Mouse (Mus musculus) forebrain, embryonic 12.5 days (tissue): ENCODE results near the gene Anapc13. TPM values are rescaled to one million over a fixed set of nuclear protein-coding genes. Genes with fewer than 3 reads are reported as not detected.

Experiments
- ATAC-seq: fragments of 200-750 bp; cut with Nextera tagmentation; 2 replicates; pipeline ENCODE4 v1.8.0; 2017; ENCODE audit warnings: moderate TSS enrichment; ENCODE audit not compliant: low FRiP score
- H3K27ac ChIP-seq: fragments of 300-500 bp; sonication (generic); 2 replicates; pipeline ENCODE4 v1.5.1; 2016; ENCODE audit warnings: mild to moderate bottlenecking
- H3K27me3 ChIP-seq: fragments of 300-500 bp; sonication (generic); 2 replicates; pipeline ENCODE4 v1.6.1; 2016; ENCODE audit warnings: mild to moderate bottlenecking
- H3K36me3 ChIP-seq: fragments of 300-500 bp; sonication (generic); replicated peaks from 2 replicates; pipeline ENCODE4 v1.6.1; 2016; ENCODE audit warnings: mild to moderate bottlenecking
- H3K4me1 ChIP-seq: fragments of 300-500 bp; sonication (generic); 2 replicates; pipeline ENCODE4 v1.6.1; 2016
- H3K4me2 ChIP-seq: fragments of 300-500 bp; sonication (generic); 2 replicates; pipeline ENCODE4 v1.6.1; 2016; ENCODE audit warnings: mild to moderate bottlenecking, moderate library complexity
- H3K4me3 ChIP-seq: fragments of 300-500 bp; sonication (generic); replicated peaks from 2 replicates; pipeline ENCODE4 v1.5.1; 2016; ENCODE audit warnings: mild to moderate bottlenecking
- H3K9ac ChIP-seq: fragments of 300-500 bp; sonication (generic); 2 replicates; pipeline ENCODE4 v1.6.1; 2016; ENCODE audit warnings: mild to moderate bottlenecking
- H3K9me3 ChIP-seq: fragments of 300-500 bp; sonication (generic); 2 replicates; pipeline ENCODE4 v1.6.1; 2016
- WGBS: fragments of 180-500 bp; shearing (Covaris S2); methylation state at CpG from one replicate; pipeline ENCODE4 v1.1.7; 2016; 5-methylcytosine and 5-hydroxymethylcytosine counted together
- polyA plus RNA-seq: library from polyadenylated mRNA; unstranded; fragments of >200 nt; fragmentation: Nextera tagmentation; extraction: Ambion mirVana; gene quantifications from 2 replicates; pipeline ENCODE4 v1.2.1, GENCODE M21; 2016

The Anapc13 gene
- 183 and 199 TPM in 2 replicates for polyA plus RNA-seq

DNA sequence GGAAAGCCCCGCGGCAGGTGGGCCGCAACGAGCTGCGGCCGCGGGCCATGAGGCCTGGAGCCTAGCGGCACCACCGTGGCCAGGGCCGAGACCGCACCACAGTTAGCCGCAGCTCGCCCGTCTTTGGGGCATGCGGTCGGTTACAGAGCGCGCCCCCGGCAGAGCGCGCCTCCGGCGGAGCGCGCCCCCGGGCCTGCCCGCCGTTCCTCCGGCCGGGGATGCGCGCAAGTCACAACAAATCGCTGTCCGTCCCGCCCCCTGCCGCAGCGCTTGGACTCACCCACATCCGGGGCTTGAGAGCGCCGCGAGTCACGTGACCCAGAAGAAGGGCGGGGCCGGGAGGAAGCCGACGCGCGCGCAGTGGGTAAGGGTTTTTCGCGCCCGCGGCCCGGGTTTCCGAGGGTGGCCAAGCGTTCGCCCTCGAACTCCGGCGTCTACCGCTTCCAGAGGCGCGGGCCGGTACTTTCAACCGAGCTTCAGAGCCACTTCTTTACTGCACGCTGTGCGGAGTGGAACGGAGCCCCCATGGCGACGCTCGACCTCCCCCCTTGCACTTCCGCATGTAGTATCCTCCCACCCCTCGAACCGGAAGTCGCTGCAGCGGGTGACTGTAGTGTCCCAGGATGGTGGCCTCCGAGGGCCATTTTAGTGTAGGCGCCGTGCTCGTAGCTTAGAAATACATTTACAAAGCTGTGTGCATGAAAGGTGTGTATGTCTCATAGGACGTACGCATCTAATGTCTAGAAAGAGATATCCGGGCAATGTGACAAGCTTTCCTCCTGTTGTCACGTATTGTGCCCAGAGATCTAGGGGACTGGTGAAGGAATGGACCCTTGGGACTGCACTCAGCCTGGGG is at the start of gene Anapc13, which contains the start of gene Cep63:
Anapc13 (plus strand) TSS at position 314 of the 856 bp plus-strand sequence.
Cep63 (minus strand) TSS at position 552 of the 856 bp plus-strand sequence.
- no peaks in the 10 kb centered on the region for H3K9me3 ChIP-seq
- no peaks in the 10 kb centered on the region for H3K27me3 ChIP-seq
- H3K4me2 ChIP-seq, result peak within 1 kb of the TSS; percentile 68
- H3K9ac ChIP-seq, result peak within 1 kb of the TSS; percentile 96
- peaks cover 4% of the 10 kb centered on the region; the same call in 1 of the 2 replicates for H3K36me3 ChIP-seq
- WGBS, result under 1% methylated on average over 84 of the region's 84 CpGs
- peaks cover 17% of the 10 kb centered on the region for H3K4me1 ChIP-seq
- peak; percentile 95 for ATAC-seq
- peak within 1 kb of the TSS; percentile 98 for H3K27ac ChIP-seq
- peak within 1 kb of the TSS; percentile 78 for H3K4me3 ChIP-seq

DNA sequence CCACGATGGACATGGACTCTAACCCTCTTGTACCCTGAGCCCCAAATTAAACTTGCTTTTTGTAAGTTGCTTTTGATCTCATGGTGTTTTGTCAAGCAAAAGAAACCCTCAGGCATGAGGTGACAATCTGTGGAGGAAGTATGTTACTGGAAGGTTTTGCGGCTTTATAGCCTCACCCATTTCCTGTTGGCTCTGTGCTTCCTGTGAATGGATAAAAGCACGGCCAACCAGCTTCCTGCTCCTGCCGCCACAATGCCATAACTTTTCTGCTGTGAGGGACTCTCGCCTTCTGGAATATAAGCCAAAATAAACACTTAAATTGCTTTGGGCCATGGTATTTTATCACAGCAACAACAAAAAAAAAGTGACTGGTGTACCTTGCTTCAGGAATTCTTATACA is 48.6 kb upstream of the Anapc13 start:
- no peak overlapping the region for H3K4me2 ChIP-seq
- no peak overlapping the region for H3K4me3 ChIP-seq
- no peak for ATAC-seq
- H3K36me3 ChIP-seq, result no peaks in the 10 kb centered on the region
- H3K27me3 ChIP-seq, result no peaks in the 10 kb centered on the region
- no peak overlapping the region for H3K9ac ChIP-seq
- peaks cover 12% of the 10 kb centered on the region for H3K4me1 ChIP-seq
- WGBS, result 81% methylated on average over 5 of the region's 5 CpGs
- H3K9me3 ChIP-seq, result no peaks in the 10 kb centered on the region
- no peak overlapping the region for H3K27ac ChIP-seq

DNA sequence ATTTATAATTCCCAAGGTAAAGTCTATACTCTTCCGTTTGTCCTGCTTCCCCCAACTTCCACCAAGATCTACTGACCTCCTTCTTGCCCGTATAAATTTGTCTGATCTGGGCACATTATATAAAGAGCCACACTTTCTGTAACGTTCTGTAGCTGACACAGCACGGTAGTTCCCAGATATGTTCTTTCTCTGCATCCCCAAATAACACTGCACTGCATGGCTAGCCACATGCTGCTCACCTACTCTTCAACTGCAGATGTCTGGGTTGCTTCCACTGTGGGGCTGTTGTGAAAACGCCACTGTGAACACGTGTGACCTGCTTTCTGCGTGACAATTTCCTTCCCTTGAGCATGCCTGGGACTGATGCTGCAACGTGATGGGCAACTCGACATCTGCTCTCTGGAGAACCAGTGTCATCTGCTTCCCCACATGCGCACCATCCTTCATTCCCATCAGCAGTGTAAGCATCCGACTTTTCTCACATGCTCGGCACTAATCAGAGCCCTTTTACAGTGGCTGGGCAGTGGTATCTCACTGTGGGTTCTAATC is 44.1 kb upstream of the Anapc13 start:
- H3K9ac ChIP-seq, result no peak overlapping the region
- no peak overlapping the region for H3K4me3 ChIP-seq
- no peak overlapping the region for H3K4me2 ChIP-seq
- peaks cover 22% of the 10 kb centered on the region for H3K36me3 ChIP-seq
- no peaks in the 10 kb centered on the region for H3K27me3 ChIP-seq
- H3K4me1 ChIP-seq, result no peaks in the 10 kb centered on the region
- WGBS, result 89% methylated on average over 12 of the region's 12 CpGs
- ATAC-seq, result no peak
- no peak overlapping the region for H3K27ac ChIP-seq
- H3K9me3 ChIP-seq, result no peaks in the 10 kb centered on the region

DNA sequence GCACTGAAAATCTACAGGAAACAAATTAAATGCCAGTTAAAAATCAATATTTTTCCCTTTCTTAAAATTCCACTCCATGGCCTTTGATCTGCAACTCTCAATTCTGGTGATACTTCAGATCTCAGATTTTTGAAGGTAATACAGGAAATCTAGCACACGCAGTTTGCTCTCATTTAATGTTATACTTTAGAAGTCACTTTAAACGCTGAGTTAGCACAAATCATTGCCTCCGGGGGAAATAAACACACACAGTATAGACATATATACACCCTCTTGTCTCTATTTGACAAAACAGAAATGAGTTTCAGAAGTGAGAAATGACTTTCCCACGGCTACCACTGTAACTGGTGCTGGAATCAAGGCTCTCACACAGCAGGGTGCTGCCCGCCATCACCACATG is 38.7 kb upstream of the Anapc13 start:
- H3K9me3 ChIP-seq, result no peaks in the 10 kb centered on the region
- no peaks in the 10 kb centered on the region for H3K4me1 ChIP-seq
- H3K4me2 ChIP-seq, result no peak overlapping the region
- H3K4me3 ChIP-seq, result no peak overlapping the region
- no peak overlapping the region for H3K9ac ChIP-seq
- WGBS, result 84% methylated on average over 5 of the region's 5 CpGs
- no peaks in the 10 kb centered on the region for H3K27me3 ChIP-seq
- H3K36me3 ChIP-seq, result peaks cover 27% of the 10 kb centered on the region
- ATAC-seq, result no peak
- no peak overlapping the region for H3K27ac ChIP-seq

DNA sequence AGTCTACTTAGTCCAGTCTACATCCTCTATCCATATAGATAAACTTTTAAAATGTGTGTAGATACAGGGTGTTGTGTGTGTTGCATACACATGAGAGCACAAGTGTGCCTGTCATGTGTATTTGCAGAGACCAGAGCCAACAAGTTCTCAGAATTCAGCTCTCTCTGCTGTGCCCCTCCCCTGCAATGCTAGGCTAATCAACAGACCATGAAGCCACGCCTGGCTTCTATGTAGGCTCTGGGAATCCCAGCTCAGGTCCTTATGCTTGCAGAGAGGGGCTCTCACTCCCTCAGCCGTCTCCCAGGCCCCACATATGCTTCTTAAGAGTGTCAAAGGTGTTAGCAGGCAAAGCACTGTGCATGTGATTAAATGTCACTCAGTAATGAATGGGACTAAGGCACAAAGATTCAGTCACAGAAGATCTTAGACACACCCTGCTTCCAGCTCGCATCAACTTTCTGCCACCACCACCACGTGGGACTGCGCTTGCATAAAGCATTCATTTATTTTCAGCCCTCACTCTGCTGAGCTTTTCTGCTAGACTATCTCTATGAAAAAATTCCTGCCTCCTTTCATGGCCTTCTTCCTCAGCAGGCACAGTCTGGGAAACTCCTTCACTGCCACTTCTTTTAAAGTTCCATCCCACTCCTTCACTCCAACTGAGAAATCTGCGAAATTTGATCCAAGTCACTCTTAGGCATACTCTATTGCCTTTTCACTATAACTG is 31.3 kb upstream of the Anapc13 start:
- Histone ChIP-seq H3K27me3 (no peaks in the 10 kb centered on the region), H3K9me3 (no peaks in the 10 kb centered on the region), H3K4me3 (no peak overlapping the region), H3K27ac (no peak overlapping the region), H3K4me2 (no peak overlapping the region), H3K36me3 (peaks cover 34% of the 10 kb centered on the region), H3K9ac (no peak overlapping the region), H3K4me1 (peaks cover 8% of the 10 kb centered on the region; the same call in 1 of the 2 replicates)
- WGBS, result 48% methylated on average over 6 of the region's 6 CpGs
- no peak for ATAC-seq

DNA sequence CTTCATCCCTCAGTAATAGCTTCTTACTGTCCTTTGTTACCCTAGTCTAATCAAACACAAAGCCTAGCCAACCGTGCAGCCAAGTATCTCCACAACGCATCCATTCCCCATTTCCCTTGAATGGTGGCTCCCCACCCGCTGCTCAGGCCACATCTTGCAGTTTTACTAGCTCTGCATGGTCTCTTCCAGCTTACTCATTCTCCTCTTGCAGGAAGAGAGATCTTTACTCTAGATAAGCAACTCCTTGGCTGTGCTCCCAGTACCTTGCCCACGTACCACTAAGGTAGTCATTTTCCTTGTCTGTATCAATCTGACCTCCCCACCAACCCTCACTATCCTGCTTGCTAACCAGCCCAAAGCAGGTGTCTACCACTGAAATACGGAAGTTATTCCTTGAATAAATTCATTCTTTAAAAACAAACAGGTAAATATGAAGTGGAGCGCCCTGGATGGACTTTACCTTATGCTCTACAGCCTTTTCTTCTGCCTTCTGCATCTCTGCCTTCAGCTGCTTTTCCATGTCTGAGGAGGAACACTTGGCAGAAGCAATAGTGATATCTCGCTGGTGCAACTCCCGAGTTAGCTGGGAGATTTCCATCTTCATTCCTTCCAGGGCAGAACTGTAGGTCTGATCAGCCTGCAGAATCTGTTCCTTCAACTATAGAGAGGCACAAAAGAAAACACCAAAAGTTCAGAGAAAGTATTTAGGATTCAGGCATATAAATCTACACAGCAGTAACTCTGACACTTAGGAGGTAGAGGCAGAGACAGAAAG is 30.2 kb upstream of the Anapc13 start:
- H3K9me3 ChIP-seq, result no peaks in the 10 kb centered on the region
- H3K9ac ChIP-seq, result no peak overlapping the region
- no peak overlapping the region for H3K27ac ChIP-seq
- H3K36me3 ChIP-seq, result peaks cover 37% of the 10 kb centered on the region
- 75% methylated on average over 8 of the region's 8 CpGs for WGBS
- no peak overlapping the region for H3K4me3 ChIP-seq
- no peak for ATAC-seq
- no peak overlapping the region for H3K4me2 ChIP-seq
- H3K27me3 ChIP-seq, result no peaks in the 10 kb centered on the region
- peaks cover 8% of the 10 kb centered on the region; the same call in 1 of the 2 replicates for H3K4me1 ChIP-seq

DNA sequence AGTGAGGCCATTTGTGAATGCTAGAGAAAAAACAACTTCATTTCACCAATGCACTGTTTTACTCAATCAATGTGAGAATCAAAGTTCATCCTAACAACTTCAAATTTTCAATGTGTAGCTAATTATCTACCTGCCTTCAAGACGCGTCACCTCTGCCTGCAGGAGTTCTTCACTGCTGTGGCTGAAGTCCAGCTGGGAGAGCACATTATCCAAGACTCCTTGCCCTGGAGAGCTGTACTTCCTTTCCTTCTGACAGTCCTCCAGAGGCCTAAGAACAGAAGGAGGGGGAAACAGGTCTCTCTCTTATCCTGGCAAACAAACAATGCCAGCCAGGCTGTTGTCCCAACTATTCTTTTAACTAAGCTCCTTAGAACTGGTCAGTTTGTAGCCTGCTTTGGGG is 24.9 kb upstream of the Anapc13 start:
- Histone ChIP-seq H3K36me3 (peaks cover 30% of the 10 kb centered on the region), H3K4me3 (no peak overlapping the region), H3K9me3 (no peaks in the 10 kb centered on the region), H3K9ac (no peak overlapping the region), H3K27me3 (no peaks in the 10 kb centered on the region), H3K4me1 (no peaks in the 10 kb centered on the region), H3K27ac (no peak overlapping the region), H3K4me2 (no peak overlapping the region)
- 88% methylated on average over 2 of the region's 2 CpGs for WGBS
- no peak for ATAC-seq

DNA sequence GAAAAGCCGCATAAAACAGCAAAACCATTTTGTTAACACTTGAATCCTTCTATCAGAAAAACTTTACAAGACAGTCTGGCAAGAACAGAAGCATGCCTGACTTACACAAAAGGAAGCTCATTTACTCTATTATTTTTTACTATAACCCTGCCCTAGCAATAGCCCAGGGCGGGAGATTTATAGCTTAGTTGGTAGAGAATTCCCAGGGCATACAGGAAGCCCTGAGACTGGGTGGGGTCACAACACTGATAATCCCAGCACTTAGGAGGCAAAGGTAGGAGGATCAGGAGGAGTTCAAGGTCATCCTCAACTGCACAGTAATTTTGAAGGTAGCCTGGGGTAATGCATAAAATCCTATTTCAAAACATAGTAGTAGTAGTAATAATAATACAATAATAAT is 24.4 kb upstream of the Anapc13 start:
- Histone ChIP-seq H3K27me3 (no peaks in the 10 kb centered on the region), H3K4me3 (no peak overlapping the region), H3K9ac (no peak overlapping the region), H3K4me2 (no peak overlapping the region), H3K9me3 (no peaks in the 10 kb centered on the region), H3K27ac (no peak overlapping the region), H3K36me3 (peaks cover 26% of the 10 kb centered on the region), H3K4me1 (no peaks in the 10 kb centered on the region)
- 88% methylated on average over 2 of the region's 2 CpGs for WGBS
- no peak for ATAC-seq

DNA sequence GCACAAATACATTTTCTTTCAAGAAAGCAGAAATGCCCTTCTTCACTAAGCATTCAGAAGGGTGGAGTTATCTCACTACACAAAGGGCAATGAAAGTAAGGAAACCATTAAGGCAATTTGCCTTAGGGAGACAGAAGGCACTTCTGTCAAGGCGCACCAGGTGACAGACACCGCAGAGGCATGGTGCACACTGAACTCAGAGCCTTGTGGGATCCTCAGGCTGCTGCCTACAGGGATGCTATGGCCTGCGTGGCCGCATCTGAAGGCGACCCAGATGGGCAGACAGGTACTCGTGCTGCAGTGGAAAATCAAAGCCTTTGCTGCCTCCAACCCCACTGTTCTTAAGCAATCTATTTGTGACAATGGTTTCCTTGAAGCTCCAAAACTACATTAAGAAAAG is 20.9 kb upstream of the Anapc13 start:
- no peak overlapping the region for H3K4me2 ChIP-seq
- H3K27ac ChIP-seq, result no peak overlapping the region
- no peak overlapping the region for H3K4me3 ChIP-seq
- WGBS, result 81% methylated on average over 6 of the region's 6 CpGs
- H3K9ac ChIP-seq, result no peak overlapping the region
- peaks cover 23% of the 10 kb centered on the region for H3K36me3 ChIP-seq
- H3K9me3 ChIP-seq, result no peaks in the 10 kb centered on the region
- H3K4me1 ChIP-seq, result no peaks in the 10 kb centered on the region
- H3K27me3 ChIP-seq, result no peaks in the 10 kb centered on the region
- ATAC-seq, result no peak

DNA sequence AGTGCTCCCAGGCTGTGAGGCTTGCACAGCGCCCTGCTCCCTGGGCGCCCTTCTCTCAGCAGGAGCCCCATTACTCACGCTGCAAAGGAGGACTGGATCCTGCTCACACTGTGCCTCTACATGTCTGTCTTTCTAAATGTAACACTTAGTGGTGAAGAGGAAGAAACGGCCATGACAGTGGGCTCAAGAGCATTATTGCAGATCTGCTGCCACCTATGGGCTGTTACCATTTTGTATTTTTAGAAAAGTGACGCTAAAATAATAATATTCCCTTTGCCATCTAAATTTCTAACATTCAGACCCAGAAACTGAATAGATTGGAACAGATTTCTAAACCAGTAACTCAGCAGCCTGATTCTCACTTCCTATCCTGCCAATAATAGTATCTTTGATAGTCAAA is 18.6 kb upstream of the Anapc13 start:
- 69% methylated on average over 5 of the region's 5 CpGs for WGBS
- peaks cover 28% of the 10 kb centered on the region for H3K36me3 ChIP-seq

DNA sequence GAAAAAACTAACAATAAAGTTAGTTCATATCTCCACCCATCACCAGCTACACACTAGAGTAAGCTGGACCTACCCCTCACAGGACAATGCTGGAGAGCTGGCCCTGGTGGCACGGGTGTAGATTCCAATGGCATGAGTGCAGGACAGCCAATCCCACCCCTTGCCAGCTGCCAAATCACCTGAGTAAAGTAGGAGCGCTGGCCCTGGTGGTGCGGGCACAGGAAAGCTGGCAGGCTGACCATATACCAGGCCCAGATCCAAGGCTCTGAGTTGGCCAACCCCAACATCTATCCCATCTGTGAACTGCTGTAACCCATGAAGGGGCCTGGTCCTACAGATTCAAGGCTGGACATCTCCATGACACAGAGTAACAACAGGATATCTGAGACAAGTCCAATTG is 16.9 kb upstream of the Anapc13 start:
- Histone ChIP-seq H3K9ac (no peak overlapping the region), H3K4me3 (no peak overlapping the region)

More for the DNA sequence above, 18.6 kb upstream of the Anapc13 start:
- no peak overlapping the region for H3K4me3 ChIP-seq
- no peak overlapping the region for H3K9ac ChIP-seq
- ATAC-seq, result no peak
- no peaks in the 10 kb centered on the region for H3K9me3 ChIP-seq
- H3K27me3 ChIP-seq, result no peaks in the 10 kb centered on the region
- no peak overlapping the region for H3K27ac ChIP-seq
- no peak overlapping the region for H3K4me2 ChIP-seq
- no peaks in the 10 kb centered on the region for H3K4me1 ChIP-seq

DNA sequence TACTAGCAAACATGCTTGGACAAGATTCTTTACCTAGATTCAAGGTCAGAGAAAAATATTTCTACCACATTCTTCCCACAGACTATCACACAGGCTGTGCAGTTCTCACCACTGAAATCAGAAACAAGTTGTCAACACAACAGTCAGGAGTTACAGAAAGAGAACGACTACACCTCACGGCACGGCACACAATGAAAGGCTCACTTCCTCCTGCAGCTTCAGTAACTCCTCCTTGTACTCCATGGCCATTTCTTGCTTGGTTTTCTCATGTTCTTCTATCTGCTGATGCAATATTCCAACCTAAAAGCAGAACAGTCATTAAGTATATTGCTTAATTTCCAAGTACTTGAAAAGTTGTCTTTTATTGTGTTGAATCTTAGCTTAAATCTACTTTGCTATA is 11.0 kb upstream of the Anapc13 start:
- Histone ChIP-seq H3K4me1 (no peaks in the 10 kb centered on the region), H3K4me2 (no peak overlapping the region), H3K9me3 (no peaks in the 10 kb centered on the region), H3K27ac (no peak overlapping the region), H3K9ac (no peak overlapping the region), H3K4me3 (no peak overlapping the region), H3K36me3 (peaks cover 54% of the 10 kb centered on the region), H3K27me3 (no peaks in the 10 kb centered on the region)
- no peak for ATAC-seq
- WGBS, result 82% methylated on average over 3 of the region's 3 CpGs

More for the DNA sequence above, 16.9 kb upstream of the Anapc13 start:
- Histone ChIP-seq H3K9me3 (no peaks in the 10 kb centered on the region), H3K27me3 (no peaks in the 10 kb centered on the region), H3K36me3 (peaks cover 34% of the 10 kb centered on the region), H3K4me2 (no peak overlapping the region), H3K27ac (no peak overlapping the region), H3K4me1 (no peaks in the 10 kb centered on the region)
- 96% methylated on average over 3 of the region's 3 CpGs for WGBS
- no peak for ATAC-seq
